Comparison of ENCODE assay signal across 11 mouse cellular contexts in genomic region chr1:79917426-79918150, GRCm38 (mm10). TPM values are rescaled to one million over a fixed set of nuclear protein-coding genes. Genes with fewer than 3 reads are reported as not detected.
DNase-seq lines count a peak whose midpoint lies in the region; ATAC-seq and TF ChIP-seq lines count a peak whose summit lies in the region.
"Had no signal": no experiment of that assay in that cellular context is flagged by ENCODE, and none has a peak within 500 bp of the region (broad histone marks: within the 10 kb centered on the region; RNA-seq: fewer than 3 reads in every experiment).

No protein-coding gene starts in this region.

- ATAC-seq in midbrain, postnatal 0 days (ENCODE audit: low FRiP score) = no peak

- no peaks in the 10 kb centered on the region for H3K9me3 ChIP-seq in midbrain, postnatal 0 days (ENCODE audit: low read length)
- H3K9me3 ChIP-seq: embryonic facial prominence, embryonic 12.5 days; liver, embryonic 15.5 days had no signal

- no peak overlapping the region for H3K27ac ChIP-seq in midbrain, postnatal 0 days (ENCODE audit: low read depth, low read length)
- H3K27ac ChIP-seq: embryonic facial prominence, embryonic 12.5 days; liver, embryonic 15.5 days had no signal

- no peak overlapping the region for H3K9ac ChIP-seq in midbrain, postnatal 0 days (replicated peaks; ENCODE audit: low read length, poor library complexity, severe bottlenecking)
- H3K9ac ChIP-seq: embryonic facial prominence, embryonic 12.5 days; liver, embryonic 15.5 days had no signal

- intact Hi-C loops in heart, postnatal 25 days (cut with DNase I) = no loop called here

- no peaks in the 10 kb centered on the region for H3K4me1 ChIP-seq in midbrain, postnatal 0 days (ENCODE audit: insufficient read depth, low read length)
- H3K4me1 ChIP-seq: embryonic facial prominence, embryonic 12.5 days; liver, embryonic 15.5 days had no signal

- no peak for TF ChIP-seq CTCF in midbrain, postnatal 0 days (IDR thresholded peaks at IDR 0.05)

- H3K27me3 ChIP-seq in midbrain, postnatal 0 days (ENCODE audit: insufficient read depth, low read length) = no peaks in the 10 kb centered on the region
- H3K27me3 ChIP-seq: embryonic facial prominence, embryonic 12.5 days; liver, embryonic 15.5 days had no signal

- no peak overlapping the region for H3K4me3 ChIP-seq in midbrain, postnatal 0 days (ENCODE audit: low read depth, low read length)
- H3K4me3 ChIP-seq: embryonic facial prominence, embryonic 12.5 days; liver, embryonic 15.5 days had no signal

- DNase-seq in layer of hippocampus, adult 9-11 months = peak; percentile 6
- no peak for DNase-seq in layer of hippocampus, postnatal 36 days
- DNase-seq in gastrocnemius, adult 8-10 months (ENCODE audit: low spot score in 2 of 2) = peak; percentile 66 to 77
- peak; percentile 49 for DNase-seq in heart, postnatal 25 days (ENCODE audit: low spot score)
- DNase-seq in lung, postnatal 25 days (ENCODE audit: low spot score) = peak; percentile 67
- DNase-seq in liver (no peak), adipocyte (ENCODE audit: low spot score) (no peak)
- DNase-seq in midbrain, postnatal 0 days (ENCODE audit: low spot score) = no peak
- DNase-seq: midbrain, embryonic 14.5 days had no signal

- H3K36me3 ChIP-seq in midbrain, postnatal 0 days (ENCODE audit: insufficient read depth, low read length) = no peaks in the 10 kb centered on the region
- H3K36me3 ChIP-seq: embryonic facial prominence, embryonic 12.5 days; liver, embryonic 15.5 days had no signal

- no peak overlapping the region for H3K4me2 ChIP-seq in midbrain, postnatal 0 days (ENCODE audit: low read depth, low read length, poor library complexity, severe bottlenecking)
- H3K4me2 ChIP-seq: embryonic facial prominence, embryonic 12.5 days; liver, embryonic 15.5 days had no signal

- WGBS in midbrain, postnatal 0 days = 69% methylated on average over 7 of the region's 7 CpGs

RNA-seq across cellular contexts. Expression of gene Serpine2, which starts 56.6 kb away (rescaled TPM):
- total RNA-seq in layer of hippocampus, postnatal 36 days (2021) = 100 to 1,000 TPM; 129 to 137 TPM
- total RNA-seq in gastrocnemius, adult 8-10 months (2022) = 10 to 100 TPM; 68.2 to 83.3 (median 76.2) TPM
- total RNA-seq in heart, postnatal 25 days (2021) = 10 to 100 TPM; 18.6 to 20.8 TPM
- 254 TPM in 2 replicates for total RNA-seq in midbrain, postnatal 0 days (2014; rRNA removed)
- 386 and 444 TPM in 2 replicates for polyA plus RNA-seq in midbrain, postnatal 0 days (2015; fragmentation: Nextera tagmentation; extraction: Ambion mirVana)

Comparison
In these comparisons a context has a peak if more than half of its experiments do, and no peak if none do; other contexts are left out.
1. DNase-seq: peak in layer of hippocampus, adult 9-11 months (single experiment), gastrocnemius, adult 8-10 months (2 of 2), heart, postnatal 25 days (single experiment) and lung, postnatal 25 days (single experiment); none in layer of hippocampus, postnatal 36 days (0 of 2), liver (single experiment), midbrain, postnatal 0 days (single experiment) and adipocyte (single experiment).